Mouse (Mus musculus): ENCODE data around the gene Mroh2a.

- TF ChIP-seq CTCF (conservative IDR thresholded peaks at IDR 0.05; ENCODE audit: insufficient read depth, insufficient read length, low read depth, low read length): no peak
- TF ChIP-seq POLR2A (IDR thresholded peaks at IDR 0.05; ENCODE audit: low read depth, low read length): no peak
Observed at GRCm38 (mm10) chr1:88302057-88302740, 75.4 kb downstream of the Mroh2a start.

Measured in kidney, adult 2 months (tissue).